ENCODE assay signal across 8 mouse cellular contexts in genomic region chr2:157564723-157565122, GRCm38 (mm10). TPM values are rescaled to one million over a fixed set of nuclear protein-coding genes. Genes with fewer than 3 reads are reported as not detected.
DNase-seq lines count a peak whose midpoint lies in the region; ATAC-seq lines count a peak whose summit lies in the region.

No protein-coding gene starts in this region.

- no peaks in the 10 kb centered on the region for H3K27me3 ChIP-seq in intestine, embryonic 14.5 days (replicated peaks; ENCODE audit: control insufficient read depth, insufficient read depth, low read length)
- no peaks in the 10 kb centered on the region for H3K27me3 ChIP-seq in intestine, embryonic 16.5 days (replicated peaks; ENCODE audit: control insufficient read depth, insufficient read depth, low read length)
- no peaks in the 10 kb centered on the region for H3K27me3 ChIP-seq in hindbrain, embryonic 12.5 days
- H3K27me3 ChIP-seq in midbrain, embryonic 13.5 days: no peaks in the 10 kb centered on the region

- H3K4me2 ChIP-seq in intestine, embryonic 14.5 days (ENCODE audit: low read length): peak overlapping the region; percentile 91
- H3K4me2 ChIP-seq in intestine, embryonic 16.5 days (ENCODE audit: low read depth, low read length): no peak overlapping the region
- H3K4me2 ChIP-seq in hindbrain, embryonic 12.5 days (replicated peaks): peak overlapping the region; percentile 81
- peak overlapping the region; percentile 77 for H3K4me2 ChIP-seq in midbrain, embryonic 13.5 days (replicated peaks)

- H3K4me3 ChIP-seq in intestine, embryonic 14.5 days (ENCODE audit: low read depth, low read length): peak overlapping the region; percentile 92; the same call in 1 of the 2 replicates
- no peak overlapping the region for H3K4me3 ChIP-seq in intestine, embryonic 16.5 days (ENCODE audit: low read length)
- peak overlapping the region; percentile 77 for H3K4me3 ChIP-seq in brown adipose tissue, adult 24 weeks (ENCODE audit: insufficient read depth, low read depth, low read length)
- H3K4me3 ChIP-seq in hindbrain, embryonic 12.5 days: peak overlapping the region; percentile 99
- H3K4me3 ChIP-seq in midbrain, embryonic 13.5 days (replicated peaks): peak overlapping the region; percentile 92

- peaks cover 20% of the 10 kb centered on the region for H3K9me3 ChIP-seq in intestine, embryonic 14.5 days (ENCODE audit: control insufficient read depth, low read length)
- H3K9me3 ChIP-seq in intestine, embryonic 16.5 days (ENCODE audit: control insufficient read depth, low read length): peaks cover 22% of the 10 kb centered on the region
- H3K9me3 ChIP-seq in hindbrain, embryonic 12.5 days (replicated peaks): peaks cover 19% of the 10 kb centered on the region
- peaks cover 23% of the 10 kb centered on the region; the same call in 1 of the 2 replicates for H3K9me3 ChIP-seq in midbrain, embryonic 13.5 days

- peaks cover 16% of the 10 kb centered on the region; the same call in 1 of the 2 replicates for H3K36me3 ChIP-seq in intestine, embryonic 14.5 days (ENCODE audit: control insufficient read depth, insufficient read depth, low read length)
- peaks cover 17% of the 10 kb centered on the region for H3K36me3 ChIP-seq in intestine, embryonic 16.5 days (ENCODE audit: control insufficient read depth, insufficient read depth, low read length)
- peaks cover 40% of the 10 kb centered on the region for H3K36me3 ChIP-seq in hindbrain, embryonic 12.5 days
- H3K36me3 ChIP-seq in midbrain, embryonic 13.5 days: peaks cover 39% of the 10 kb centered on the region

- no peak overlapping the region for H3K27ac ChIP-seq in intestine, embryonic 14.5 days (ENCODE audit: low read depth)
- H3K27ac ChIP-seq in intestine, embryonic 16.5 days (ENCODE audit: low read length): no peak overlapping the region
- H3K27ac ChIP-seq in brown adipose tissue, adult 24 weeks (replicated peaks; ENCODE audit: low read depth, low read length): 0 out of 2 replicates have a peak overlapping the region, but pooled peaks have one; percentile 27
- no peak overlapping the region for H3K27ac ChIP-seq in hindbrain, embryonic 12.5 days
- H3K27ac ChIP-seq in midbrain, embryonic 13.5 days: peak overlapping the region; percentile 7; the same call in 1 of the 2 replicates

- 74% methylated on average over 4 of the region's 4 CpGs for WGBS in intestine, embryonic 14.5 days
- 79% methylated on average over 4 of the region's 4 CpGs for WGBS in intestine, embryonic 16.5 days
- 80% methylated on average over 4 of the region's 4 CpGs for WGBS in hindbrain, embryonic 12.5 days
- WGBS in midbrain, embryonic 13.5 days: 80% methylated on average over 4 of the region's 4 CpGs

- DNase-seq in intestine, embryonic 14.5 days (ENCODE audit: low spot score): no peak
- no peak for DNase-seq in urinary bladder, postnatal 25 days (ENCODE audit: low spot score)
- DNase-seq in left cerebral cortex, adult 11 months (ENCODE audit: low spot score): no peak

- H3K4me1 ChIP-seq in intestine, embryonic 14.5 days (replicated peaks; ENCODE audit: control insufficient read depth, insufficient read depth, low read length): peaks cover 17% of the 10 kb centered on the region; the same call in 1 of the 2 replicates
- peaks cover 19% of the 10 kb centered on the region for H3K4me1 ChIP-seq in intestine, embryonic 16.5 days (ENCODE audit: control insufficient read depth, insufficient read depth, low read length)
- peaks cover 4% of the 10 kb centered on the region for H3K4me1 ChIP-seq in brown adipose tissue, adult 24 weeks (ENCODE audit: control insufficient read depth, insufficient read depth, insufficient read length, low read length)
- H3K4me1 ChIP-seq in hindbrain, embryonic 12.5 days: peaks cover 43% of the 10 kb centered on the region
- peaks cover 53% of the 10 kb centered on the region for H3K4me1 ChIP-seq in midbrain, embryonic 13.5 days (replicated peaks)

- H3K9ac ChIP-seq in intestine, embryonic 14.5 days (ENCODE audit: low read length): peak overlapping the region; percentile 88
- no peak overlapping the region for H3K9ac ChIP-seq in intestine, embryonic 16.5 days (ENCODE audit: low read depth, low read length)
- peak overlapping the region; percentile 97 for H3K9ac ChIP-seq in hindbrain, embryonic 12.5 days
- peak overlapping the region; percentile 99 for H3K9ac ChIP-seq in midbrain, embryonic 13.5 days (replicated peaks)

- ATAC-seq in intestine, embryonic 14.5 days (replicated peaks; ENCODE audit: low FRiP score, low TSS enrichment, low read depth): no peak
- ATAC-seq in intestine, embryonic 16.5 days: no peak
- ATAC-seq in hindbrain, embryonic 12.5 days (ENCODE audit: low FRiP score): no peak
- ATAC-seq in midbrain, embryonic 13.5 days: no peak
- ATAC-seq in inflammation-experienced regulatory T-cells, adult 6 months: no peak

RNA-seq across cellular contexts. Expression of gene Nnat, which starts 4.8 kb away (rescaled TPM):
- 410 and 452 TPM in 2 replicates for polyA plus RNA-seq in intestine, embryonic 14.5 days (2014; fragmentation: Nextera tagmentation; extraction: Ambion mirVana)
- 302 and 323 TPM in 2 replicates for polyA plus RNA-seq in intestine, embryonic 16.5 days (2015; fragmentation: Nextera tagmentation; extraction: Ambion mirVana)
- 143 and 188 TPM in 2 replicates for polyA plus RNA-seq in brown adipose tissue, adult 24 weeks (2012; ENCODE audit: insufficient read depth, insufficient read length, missing spikeins)
- polyA plus RNA-seq in hindbrain, embryonic 12.5 days (2016; fragmentation: Nextera tagmentation; extraction: Ambion mirVana): 3,841 and 3,900 TPM in 2 replicates
- 8,644 and 8,868 TPM in 2 replicates for polyA plus RNA-seq in midbrain, embryonic 13.5 days (2015; fragmentation: Nextera tagmentation; extraction: Ambion mirVana)
- under 1 TPM in 1 of 3 experiments, not detected in 2; 0.67 TPM for polyA plus RNA-seq in inflammation-experienced regulatory T-cells, adult 6 months (2017; shearing (Covaris generic))

RNA-seq across cellular contexts. Expression of gene Blcap, which starts 6.4 kb away (rescaled TPM):
- 51.9 and 53.7 TPM in 2 replicates for polyA plus RNA-seq in intestine, embryonic 14.5 days (2014; fragmentation: Nextera tagmentation; extraction: Ambion mirVana)
- 39.0 and 42.0 TPM in 2 replicates for polyA plus RNA-seq in intestine, embryonic 16.5 days (2015; fragmentation: Nextera tagmentation; extraction: Ambion mirVana)
- polyA plus RNA-seq in brown adipose tissue, adult 24 weeks (2012; ENCODE audit: insufficient read depth, insufficient read length, missing spikeins): 71.0 and 74.7 TPM in 2 replicates
- 139 and 140 TPM in 2 replicates for polyA plus RNA-seq in hindbrain, embryonic 12.5 days (2016; fragmentation: Nextera tagmentation; extraction: Ambion mirVana)
- 246 and 256 TPM in 2 replicates for polyA plus RNA-seq in midbrain, embryonic 13.5 days (2015; fragmentation: Nextera tagmentation; extraction: Ambion mirVana)
- 10 to 100 TPM; 13.9 to 21.2 (median 15.1) TPM for polyA plus RNA-seq in inflammation-experienced regulatory T-cells, adult 6 months (2017; shearing (Covaris generic))

Comparison
In these comparisons a context has a peak if more than half of its experiments do, and no peak if none do; other contexts are left out.
1. H3K27ac ChIP-seq: peak in brown adipose tissue, adult 24 weeks (single experiment) and midbrain, embryonic 13.5 days (single experiment); none in intestine, embryonic 14.5 days (single experiment), intestine, embryonic 16.5 days (single experiment) and hindbrain, embryonic 12.5 days (single experiment).
2. RNA of gene Nnat, which starts 4.8 kb away (polyA plus RNA-seq): 8,644 to 8,868 TPM in midbrain, embryonic 13.5 days, 3,841 to 3,900 TPM in hindbrain, embryonic 12.5 days, 410 to 452 TPM in intestine, embryonic 14.5 days, 302 to 323 TPM in intestine, embryonic 16.5 days and 143 to 188 TPM in brown adipose tissue, adult 24 weeks; 0.67 TPM in inflammation-experienced regulatory T-cells, adult 6 months; every median in the first group is over 10 times any median in the second.